Mouse (Mus musculus): Measurements from ENCODE around the gene Paqr8.

Gene Paqr8

GRCm38 (mm10) chr1:20969642-20970041 lies 79.2 kb downstream of the Paqr8 start:
- CTCF ChIA-PET = no interaction called here

- CTCF ChIA-PET = interaction anchor here (0.6 kb wide), 1 partner anchor 134 kb away, joined by 3 read pairs; no protein-coding TSS in a partner anchor
Observed at GRCm38 (mm10) chr1:20973389-20973788, 83.0 kb downstream of the Paqr8 start.

GRCm38 (mm10) chr1:20974341-20975135 lies 84.1 kb downstream of the Paqr8 start:
- CTCF ChIA-PET = no interaction called here

GRCm38 (mm10) chr1:20980553-20980952 lies 90.1 kb downstream of the Paqr8 start:
- CTCF ChIA-PET = interaction anchor here (0.6 kb wide), 1 partner anchor 86 kb away, joined by 3 read pairs; no protein-coding TSS in a partner anchor

- CTCF ChIA-PET = no interaction called here
Observed at GRCm38 (mm10) chr1:20981764-20982163, 91.4 kb downstream of the Paqr8 start.

GRCm38 (mm10) chr1:20984103-20984502 lies 93.7 kb downstream of the Paqr8 start:
- CTCF ChIA-PET = no interaction called here

GRCm38 (mm10) chr1:20984582-20984981 lies 94.2 kb downstream of the Paqr8 start:
- CTCF ChIA-PET = no interaction called here

GRCm38 (mm10) chr1:20986378-20987056 lies 96.1 kb downstream of the Paqr8 start:
- CTCF ChIA-PET = no interaction called here
